Mouse (Mus musculus) megakaryocyte, adult 5-6 weeks (primary cell): ENCODE results near the gene Cdc42se2. TPM values are rescaled to one million over a fixed set of nuclear protein-coding genes. Genes with fewer than 3 reads are reported as not detected.

Experiments used
- total RNA-seq, 2 experiments: library from RNA; stranded (forward) in 1 of 2; stranded (reverse) in 1 of 2; fragments of 153-499, 151-499 nt in 1 of 2; fragments of 221-1000, 200-1000 nt in 1 of 2; gene quantifications; 2 replicates each; pipeline versions ENCODE4 v1.2.3 to v1.2.4; 2015 to 2017

Gene Cdc42se2
- total RNA-seq, 2 experiments from 2014 or later, result 70.3 to 92.6 TPM

Other genes starting within 250 kb of the Cdc42se2 start
- 0.85 and 6.1 TPM in 2 replicates for gene Lyrm7, start 73.2 kb upstream of the Cdc42se2 start, total RNA-seq (2015)
- gene Lyrm7, start 73.2 kb upstream of the Cdc42se2 start, total RNA-seq (2017), result 5.3 and 14.8 TPM in 2 replicates
- gene Hint1, start 78.7 kb upstream of the Cdc42se2 start, total RNA-seq (2015), result 370 and 459 TPM in 2 replicates
- gene Hint1, start 78.7 kb upstream of the Cdc42se2 start, total RNA-seq (2017), result 411 and 450 TPM in 2 replicates
- 52.7 and 58.3 TPM in 2 replicates for gene Gpx3, start 114.8 kb upstream of the Cdc42se2 start, total RNA-seq (2015)
- 1.8 and 6.0 TPM in 2 replicates for gene Gpx3, start 114.8 kb upstream of the Cdc42se2 start, total RNA-seq (2017)
- 28.3 and 32.6 TPM in 2 replicates for gene Tnip1, start 175.2 kb upstream of the Cdc42se2 start, total RNA-seq (2015)
- gene Tnip1, start 175.2 kb upstream of the Cdc42se2 start, total RNA-seq (2017), result 26.7 and 47.2 TPM in 2 replicates
- gene Anxa6, start 245.8 kb upstream of the Cdc42se2 start, total RNA-seq (2015), result 112 and 126 TPM in 2 replicates
- gene Anxa6, start 245.8 kb upstream of the Cdc42se2 start, total RNA-seq (2017), result 230 and 245 TPM in 2 replicates